Mouse (Mus musculus) lung, postnatal 0 days (tissue): ENCODE data around the gene Slc22a8.

Experiments used
- CTCF ChIP-seq: IDR thresholded peaks from 2 replicates; pipeline ENCODE4 v1.5.1; 2016; ENCODE audit warnings: antibody characterized with exemption, mild to moderate bottlenecking
- EP300 ChIP-seq: IDR thresholded peaks from 2 replicates; pipeline ENCODE4 v1.6.1; 2016; ENCODE audit warnings: antibody characterized with exemption, mild to moderate bottlenecking, control low read depth

- no peak for TF ChIP-seq CTCF
- TF ChIP-seq EP300: no peak
Observed at GRCm38 (mm10) chr19:8646393-8646792, 55.3 kb downstream of the Slc22a8 start.
